Mouse (Mus musculus): ENCODE data around the gene Slc25a12.

Slc25a12 gene

DNA sequence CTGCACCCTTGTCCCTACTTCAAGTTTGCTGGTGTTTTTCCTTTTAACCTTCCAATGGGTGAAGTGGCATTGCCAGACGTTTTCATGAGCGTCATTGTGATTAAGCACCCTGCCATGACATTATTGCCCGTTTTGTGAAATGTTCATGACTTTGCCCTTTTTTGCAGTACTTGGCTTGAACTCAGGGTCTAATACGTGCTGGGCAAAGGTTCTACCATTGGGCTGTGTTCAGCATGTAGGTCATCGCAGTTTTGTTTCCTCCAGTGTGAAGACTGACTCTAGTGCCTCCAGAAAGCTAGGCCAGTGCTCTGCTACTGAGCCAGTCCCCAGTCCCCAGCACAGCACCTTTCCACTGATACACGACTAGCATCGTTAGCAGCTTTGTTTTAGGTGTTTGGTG is 111.0 kb downstream of the Slc25a12 start:
- DNase-seq (ENCODE audit: extremely low spot score, low read depth, low spot score) = no peak

DNA sequence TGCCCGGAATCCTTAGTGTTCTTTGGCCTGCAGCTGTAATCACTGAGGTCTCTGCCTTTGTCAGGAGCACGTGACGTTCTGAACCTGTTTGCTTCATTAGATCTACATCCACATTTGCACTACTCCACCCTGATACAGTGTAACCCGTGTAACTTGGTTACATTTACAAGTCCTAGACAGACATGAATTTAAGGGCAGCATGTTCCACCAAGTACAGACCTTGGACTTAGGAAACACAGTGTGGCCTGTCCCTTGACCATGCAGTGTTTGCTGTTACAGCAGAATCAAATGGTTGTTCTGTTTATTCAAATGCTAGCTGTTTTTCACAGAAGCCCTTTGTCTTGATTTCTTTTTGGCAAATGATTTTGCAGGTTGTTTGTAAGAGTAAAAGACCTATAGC is 112.7 kb downstream of the Slc25a12 start:
- no peak for DNase-seq (ENCODE audit: extremely low spot score, low read depth, low spot score)

DNA sequence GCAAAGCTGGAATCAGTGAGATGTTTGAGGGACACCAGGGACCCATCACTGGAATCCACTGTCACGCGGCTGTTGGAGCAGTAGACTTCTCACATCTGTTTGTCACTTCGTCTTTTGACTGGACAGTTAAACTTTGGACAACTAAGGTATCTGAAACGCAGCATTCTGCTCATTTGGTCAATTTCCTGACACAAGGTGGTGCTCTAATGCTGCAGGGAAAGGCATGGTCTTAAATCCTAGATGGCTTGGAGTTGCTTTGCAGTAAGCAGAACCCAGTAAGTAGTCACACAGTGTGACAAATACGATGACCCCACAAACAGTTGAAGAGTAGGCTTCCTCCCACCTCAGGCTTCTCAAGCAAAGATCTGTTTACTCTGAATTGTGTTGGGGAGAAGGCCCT is 116.7 kb downstream of the Slc25a12 start:
- DNase-seq (ENCODE audit: extremely low spot score, low read depth, low spot score) = no peak

DNA sequence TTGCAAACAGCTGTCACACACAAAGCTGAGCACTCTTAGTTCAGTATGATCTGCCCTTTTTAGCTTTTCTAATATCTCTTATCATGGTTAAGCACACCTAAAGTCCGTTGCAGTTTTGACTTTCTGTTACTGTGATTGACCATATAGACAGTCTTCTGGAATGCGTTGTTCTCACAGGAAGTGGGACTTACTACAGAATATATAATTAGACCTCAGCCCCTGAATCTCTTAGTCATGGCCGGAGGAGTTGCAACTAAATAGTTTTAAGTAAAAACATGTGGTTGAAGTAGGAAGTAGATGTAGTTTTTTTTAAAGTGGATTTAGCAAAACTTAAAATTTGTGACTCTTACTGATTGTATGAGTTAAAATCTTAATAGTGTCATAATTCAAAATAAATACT is 119.5 kb downstream of the Slc25a12 start:
- no peak for DNase-seq (ENCODE audit: extremely low spot score, low read depth, low spot score)

DNA sequence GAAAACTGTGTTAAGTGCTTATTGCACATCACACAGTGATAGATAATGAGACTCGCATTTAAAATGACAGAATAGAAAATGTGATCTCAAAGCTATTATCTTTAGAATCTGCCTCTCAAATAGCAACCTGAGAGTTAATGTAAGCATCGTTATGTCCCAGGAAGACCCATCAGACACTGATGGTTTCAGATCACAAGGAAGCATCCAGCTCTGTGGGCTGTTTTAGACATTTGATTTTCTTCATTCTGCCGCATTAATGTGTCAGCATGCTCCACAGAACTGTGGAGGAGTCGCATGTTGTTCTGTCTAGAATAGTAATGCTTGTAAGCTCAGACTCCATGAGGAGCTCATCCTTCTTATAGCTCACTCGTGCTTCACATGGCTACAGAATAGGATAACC is 121.5 kb downstream of the Slc25a12 start:
- no peak for DNase-seq (ENCODE audit: extremely low spot score, low read depth, low spot score)

DNA sequence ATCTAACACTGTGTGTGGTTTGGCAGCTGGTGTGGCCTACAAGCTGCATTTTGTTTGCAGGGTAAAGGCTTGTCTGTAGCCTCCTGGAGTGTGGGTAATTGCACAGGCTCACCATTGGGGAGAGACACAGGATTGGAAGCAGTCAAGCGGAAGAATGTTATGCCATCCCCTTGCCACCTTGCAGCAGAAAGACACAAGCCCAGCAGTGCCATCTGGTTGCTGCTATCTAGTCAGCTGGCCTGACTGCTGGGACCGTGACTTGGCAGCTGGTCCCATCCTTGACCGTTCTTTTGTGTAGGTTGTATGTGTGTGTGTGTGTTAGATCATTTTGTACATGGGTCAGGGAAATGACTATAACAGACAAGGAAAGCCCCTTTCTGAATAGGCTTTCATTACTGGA is 122.1 kb downstream of the Slc25a12 start:
- DNase-seq (ENCODE audit: extremely low spot score, low read depth, low spot score) = no peak

DNA sequence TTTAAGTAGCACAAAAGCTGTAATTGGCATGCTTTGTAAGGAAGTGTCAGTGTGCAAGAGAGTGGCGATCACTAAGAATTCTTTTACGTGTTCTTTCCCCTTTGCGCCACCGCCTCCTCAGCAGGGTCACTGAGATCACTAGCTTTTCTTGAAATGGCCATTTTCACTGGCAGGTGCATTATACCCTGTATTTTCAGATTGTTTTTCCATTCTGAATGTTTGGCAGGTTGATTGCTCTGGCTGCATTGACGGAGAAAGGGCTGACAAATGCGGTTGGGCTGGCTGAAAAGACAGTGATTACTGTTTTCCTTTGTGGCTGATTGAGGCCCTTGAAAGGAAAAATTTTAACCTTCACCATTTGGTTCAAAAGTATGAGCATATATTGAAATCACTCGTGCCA is 122.7 kb downstream of the Slc25a12 start:
- no peak for DNase-seq (ENCODE audit: extremely low spot score, low read depth, low spot score)

DNA sequence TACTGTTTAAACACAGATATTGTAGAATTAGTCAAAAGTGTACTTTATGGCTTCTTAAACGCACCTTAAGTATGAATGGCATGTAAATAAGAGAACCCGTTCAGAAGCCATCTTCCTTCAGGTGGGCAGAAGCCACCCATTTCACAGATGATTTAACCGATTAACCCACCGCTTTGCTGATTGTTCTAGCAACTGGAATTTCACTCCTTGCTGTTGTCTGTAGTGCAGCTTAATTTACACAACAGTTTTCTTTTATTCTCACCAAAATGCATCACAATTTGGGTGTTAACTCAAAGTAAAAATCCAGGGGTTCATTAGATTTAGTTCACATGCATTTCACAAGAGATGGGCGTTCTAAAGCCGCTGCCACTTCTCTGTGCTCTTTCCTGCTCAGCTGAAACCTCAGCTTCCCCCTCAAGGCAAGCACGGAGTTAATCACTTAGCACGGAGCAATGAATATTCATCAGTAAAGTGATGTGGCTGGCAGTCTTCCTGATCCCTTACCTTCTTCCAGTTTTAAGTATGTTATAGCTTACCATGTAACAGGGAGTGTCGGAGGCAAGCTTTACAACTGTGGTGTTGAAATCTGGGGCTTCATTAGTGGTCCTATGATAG is 124.4 kb downstream of the Slc25a12 start:
- DNase-seq (ENCODE audit: extremely low spot score, low read depth, low spot score) = no peak

DNA sequence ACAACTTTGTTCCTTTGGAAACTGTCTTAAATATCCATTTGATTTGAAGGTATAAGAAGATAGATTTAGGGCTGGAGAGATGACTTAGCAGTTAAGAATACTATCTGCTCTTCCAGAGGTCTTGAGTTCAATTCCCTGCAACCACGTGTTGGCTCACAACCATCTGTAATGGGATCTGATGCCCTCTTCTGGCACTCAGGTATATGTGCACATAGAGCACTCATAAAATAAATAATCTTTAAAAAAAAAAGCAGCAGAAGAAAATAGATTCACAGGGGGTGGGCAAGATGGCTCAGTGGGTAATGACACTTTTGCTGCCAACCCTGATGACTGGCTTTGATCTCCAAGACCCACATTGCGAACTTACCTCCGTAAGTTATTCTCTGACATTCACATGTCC is 125.4 kb downstream of the Slc25a12 start:
- no peak for DNase-seq (ENCODE audit: extremely low spot score, low read depth, low spot score)

DNA sequence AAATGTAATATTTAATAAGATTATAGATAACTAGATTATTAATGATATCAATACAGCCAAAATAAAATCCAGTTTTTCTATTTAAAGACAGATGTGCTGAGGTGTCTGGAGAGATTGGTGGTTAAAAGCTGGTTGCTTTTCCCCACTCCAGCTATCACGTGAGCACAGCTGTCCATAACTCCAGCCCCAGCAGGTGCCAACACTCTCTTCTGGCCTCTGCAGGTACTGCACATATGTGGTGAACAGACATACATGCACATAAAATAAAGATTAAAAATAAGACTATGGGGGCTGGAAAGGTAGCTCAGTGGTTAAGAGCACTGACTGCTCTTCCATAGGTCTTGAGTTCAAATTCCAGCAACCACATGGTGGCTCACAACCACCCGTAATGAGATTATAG is 126.0 kb downstream of the Slc25a12 start:
- DNase-seq (ENCODE audit: extremely low spot score, low read depth, low spot score) = no peak

DNA sequence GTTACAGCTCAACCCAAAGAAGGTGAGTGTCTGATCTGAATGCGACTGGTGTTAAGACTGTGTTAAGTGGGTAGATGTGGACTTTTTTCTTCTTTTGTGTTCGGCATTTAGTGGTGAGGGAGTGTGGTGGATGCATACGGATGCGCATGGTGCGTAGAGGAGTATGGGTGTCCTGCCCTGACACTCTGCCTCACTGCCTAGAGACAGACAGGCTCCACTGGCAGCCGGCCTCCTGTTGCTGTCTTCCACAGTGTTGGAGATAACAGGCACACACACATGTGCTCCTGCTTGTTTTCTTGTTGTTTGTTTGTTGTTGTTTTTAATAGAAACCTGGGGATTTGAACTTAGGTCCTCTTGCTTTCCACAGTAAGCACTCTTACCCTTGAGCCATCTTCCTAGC is 131.5 kb downstream of the Slc25a12 start:
- no peak for DNase-seq (ENCODE audit: extremely low spot score, low read depth, low spot score)

DNA sequence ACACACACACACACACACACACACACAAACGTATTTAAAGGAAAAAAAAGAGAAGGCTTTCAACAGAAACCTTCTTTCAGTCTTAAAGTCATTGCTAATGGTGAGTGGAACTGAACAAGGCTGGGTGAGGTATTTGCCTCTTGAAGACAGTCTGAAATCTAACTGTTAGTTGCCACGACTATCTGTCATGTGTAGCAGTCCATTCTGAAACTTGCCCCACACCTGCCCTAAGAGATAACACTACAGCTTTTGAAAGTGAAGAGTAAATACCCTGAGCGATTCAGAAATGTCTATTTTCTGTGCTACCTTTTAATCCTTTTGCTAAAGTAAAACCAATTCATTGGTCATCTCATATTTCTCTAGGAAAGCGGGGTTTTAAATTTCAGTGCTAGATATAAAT is 132.1 kb downstream of the Slc25a12 start:
- no peak for DNase-seq (ENCODE audit: extremely low spot score, low read depth, low spot score)

DNA sequence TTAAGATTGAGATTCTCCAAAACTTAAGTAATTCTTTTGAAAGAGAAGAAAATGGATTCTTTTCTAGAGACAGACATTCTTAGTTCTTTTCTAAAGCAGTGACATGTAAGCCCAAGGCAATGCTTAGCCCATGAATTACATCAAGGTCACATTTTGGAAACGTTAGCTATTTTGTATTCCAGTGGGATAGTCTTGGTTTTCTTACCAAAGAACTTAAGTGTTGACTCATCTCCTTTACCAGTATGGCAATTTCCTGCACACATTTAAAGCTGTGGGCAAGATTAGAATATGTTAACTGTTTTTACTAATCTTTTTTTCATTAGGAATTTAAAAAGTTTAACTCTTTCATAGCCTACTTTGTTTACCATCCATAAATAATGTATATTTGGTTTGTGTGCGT is 134.6 kb downstream of the Slc25a12 start:
- DNase-seq (ENCODE audit: extremely low spot score, low read depth, low spot score) = no peak

DNA sequence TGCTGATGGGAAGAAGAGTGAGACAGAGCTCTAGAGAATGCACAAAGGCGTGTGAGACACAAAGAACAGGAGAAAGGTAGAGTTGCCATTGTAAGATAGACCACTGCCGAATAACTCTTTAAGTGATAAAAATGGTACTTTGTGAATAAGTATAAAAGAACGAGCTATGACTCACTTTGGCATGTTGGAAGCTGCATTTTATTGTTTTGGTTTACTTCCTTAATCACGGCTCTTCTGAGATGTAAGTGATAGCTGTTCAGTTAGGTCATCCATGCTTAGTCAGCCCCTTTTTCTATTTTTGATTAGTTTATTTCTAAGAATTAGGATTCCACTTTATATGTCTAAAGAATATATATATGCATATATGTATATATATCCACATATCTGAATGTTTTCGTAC is 135.6 kb downstream of the Slc25a12 start:
- DNase-seq (ENCODE audit: extremely low spot score, low read depth, low spot score) = no peak

DNA sequence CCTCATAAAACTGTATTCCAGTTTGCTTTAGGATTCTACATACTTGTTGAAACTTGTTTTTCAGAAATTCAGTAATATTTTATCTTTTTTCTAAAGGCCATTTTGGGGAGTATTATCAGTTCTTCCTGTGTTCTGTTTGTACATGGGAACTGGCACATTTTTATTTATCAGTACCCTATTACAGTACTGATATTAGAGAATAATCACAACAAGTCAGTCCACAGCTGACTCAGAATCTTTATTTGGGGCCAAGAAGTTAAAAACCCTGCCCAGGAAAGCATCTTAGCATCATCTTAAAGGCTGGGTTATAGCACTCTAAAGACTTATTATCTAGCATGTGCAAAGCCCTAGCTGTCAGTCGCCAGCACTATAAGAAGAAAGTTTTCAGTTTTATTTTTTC is 137.9 kb downstream of the Slc25a12 start:
- DNase-seq (ENCODE audit: extremely low spot score, low read depth, low spot score) = no peak

DNA sequence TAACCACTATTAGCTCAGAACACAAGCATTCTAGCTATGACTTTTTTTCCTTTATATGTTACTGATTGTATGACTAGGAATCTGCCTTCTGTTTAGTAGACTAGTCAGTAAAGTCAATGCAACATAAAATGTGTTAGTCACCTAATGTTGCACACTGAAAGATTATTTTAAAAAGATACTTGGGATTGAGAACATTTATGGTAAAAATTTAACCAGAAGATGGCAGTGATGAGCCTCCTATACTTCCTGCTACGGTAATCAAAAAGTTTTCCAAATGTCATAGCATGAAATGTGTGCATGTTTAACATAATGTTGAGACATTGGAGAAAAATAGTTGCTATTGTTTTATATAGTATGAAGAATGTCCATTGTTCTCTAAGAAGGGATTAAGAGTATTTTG is 140.2 kb downstream of the Slc25a12 start:
- no peak for DNase-seq (ENCODE audit: extremely low spot score, low read depth, low spot score)

Data from hindlimb bud, embryonic 11.5 days (tissue).